Mouse (Mus musculus): ENCODE measurements at regions not wholly inside any gene's neighbourhood (a gene's known extent, or its start where the extent isn't known, plus 50 kb on each side); places are given as distances from the start of the nearest gene placed in this dataset.

DNA sequence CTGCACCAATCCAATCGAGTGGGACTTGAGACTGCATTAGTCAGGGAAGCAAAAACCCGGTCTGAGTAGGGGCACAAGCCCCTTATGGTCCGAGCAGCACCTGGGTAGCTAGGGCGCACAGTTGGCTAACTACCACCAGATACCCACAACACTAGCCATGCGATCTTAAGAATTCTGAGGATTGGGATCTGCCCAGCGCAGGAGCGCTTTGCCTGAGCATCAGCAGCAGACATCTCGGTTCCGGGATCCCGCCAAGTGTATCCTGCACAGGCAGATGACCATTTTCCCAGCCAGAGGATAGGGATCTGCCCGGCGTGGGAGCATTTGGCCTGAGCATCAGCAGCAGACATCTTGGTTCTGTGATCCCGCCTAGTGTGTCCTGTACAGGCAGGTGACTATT lies 61.7 kb downstream of the Gm7951 start:
- DNase-seq = peak; percentile 84

Data from heart, adult 11 months (tissue).